Mouse (Mus musculus): ENCODE data around the gene Pde8b. TPM values are rescaled to one million over a fixed set of nuclear protein-coding genes. Genes with fewer than 3 reads are reported as not detected.

The Pde8b gene
- polyA plus RNA-seq, 1 experiment from 2014 or later: 1.8 TPM

- Histone ChIP-seq H3K36me3 (ENCODE audit: control insufficient read depth, insufficient read depth, low read length) (no peaks in the 10 kb centered on the region), H3K4me3 (ENCODE audit: low read depth, low read length) (no peak overlapping the region), H3K27me3 (ENCODE audit: control insufficient read depth, insufficient read depth, low read length) (no peaks in the 10 kb centered on the region), H3K9ac (ENCODE audit: low read length) (no peak overlapping the region), H3K9me3 (ENCODE audit: control insufficient read depth, low read length) (no peaks in the 10 kb centered on the region), H3K4me2 (ENCODE audit: low read depth, severe bottlenecking) (no peak overlapping the region), H3K27ac (replicated peaks; ENCODE audit: low read depth, low read length) (no peak overlapping the region), H3K4me1 (ENCODE audit: control insufficient read depth, insufficient read depth, low read length) (no peaks in the 10 kb centered on the region)
- DNase-seq (ENCODE audit: low spot score) (no peak), ATAC-seq (ENCODE audit: insufficient number of reproducible peaks, low FRiP score, low TSS enrichment, low read depth) (no peak)
- 90% methylated on average over 4 of the region's 4 CpGs for WGBS
Measured at GRCm38 (mm10) chr13:95120570-95120969, 129.6 kb downstream of the Pde8b start.

DNA sequence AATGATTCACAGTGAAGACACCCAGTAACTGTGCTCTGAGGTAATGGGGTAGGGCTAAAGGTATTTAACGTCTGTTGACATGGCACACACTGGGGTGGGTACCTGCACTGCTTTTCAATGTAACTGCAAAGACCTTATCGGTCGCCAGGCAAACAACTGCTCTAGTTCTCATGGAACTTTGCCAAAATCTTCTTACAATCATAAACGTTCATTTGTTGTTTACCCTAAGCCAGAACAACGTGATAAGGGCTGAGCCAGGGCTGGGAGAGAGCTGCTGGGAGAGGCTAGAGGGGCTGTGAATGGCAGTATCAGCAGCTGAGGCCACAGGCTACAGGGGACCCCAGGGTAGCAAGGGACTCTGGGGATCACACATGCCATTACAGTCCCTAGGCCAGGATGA is 136.4 kb downstream of the Pde8b start:
- no peak for ATAC-seq (ENCODE audit: insufficient number of reproducible peaks, low FRiP score, low TSS enrichment, low read depth)
- no peaks in the 10 kb centered on the region for H3K27me3 ChIP-seq (ENCODE audit: control insufficient read depth, insufficient read depth, low read length)
- H3K27ac ChIP-seq (replicated peaks; ENCODE audit: low read depth, low read length): no peak overlapping the region
- 76% methylated on average over 5 of the region's 5 CpGs for WGBS
- no peaks in the 10 kb centered on the region for H3K4me1 ChIP-seq (ENCODE audit: control insufficient read depth, insufficient read depth, low read length)
- H3K36me3 ChIP-seq (ENCODE audit: control insufficient read depth, insufficient read depth, low read length): no peaks in the 10 kb centered on the region
- no peak overlapping the region for H3K9ac ChIP-seq (ENCODE audit: low read length)
- no peak overlapping the region for H3K4me3 ChIP-seq (ENCODE audit: low read depth, low read length)
- H3K4me2 ChIP-seq (ENCODE audit: low read depth, severe bottlenecking): no peak overlapping the region
- no peak for DNase-seq (ENCODE audit: low spot score)
- H3K9me3 ChIP-seq (ENCODE audit: control insufficient read depth, low read length): no peaks in the 10 kb centered on the region

GRCm38 (mm10) chr13:95109555-95109954 is 140.6 kb downstream of the Pde8b start:
- H3K27ac ChIP-seq (replicated peaks; ENCODE audit: low read depth, low read length): no peak overlapping the region
- no peaks in the 10 kb centered on the region for H3K27me3 ChIP-seq (ENCODE audit: control insufficient read depth, insufficient read depth, low read length)
- DNase-seq (ENCODE audit: low spot score) (no peak), ATAC-seq (ENCODE audit: insufficient number of reproducible peaks, low FRiP score, low TSS enrichment, low read depth) (no peak)
- H3K9ac ChIP-seq (ENCODE audit: low read length): no peak overlapping the region
- 55% methylated on average over 3 of the region's 3 CpGs for WGBS
- H3K4me3 ChIP-seq (ENCODE audit: low read depth, low read length): no peak overlapping the region
- H3K4me1 ChIP-seq (ENCODE audit: control insufficient read depth, insufficient read depth, low read length): no peaks in the 10 kb centered on the region
- H3K36me3 ChIP-seq (ENCODE audit: control insufficient read depth, insufficient read depth, low read length): no peaks in the 10 kb centered on the region
- H3K4me2 ChIP-seq (ENCODE audit: low read depth, severe bottlenecking): no peak overlapping the region
- H3K9me3 ChIP-seq (ENCODE audit: control insufficient read depth, low read length): no peaks in the 10 kb centered on the region

- no peak overlapping the region for H3K4me2 ChIP-seq (ENCODE audit: low read depth, severe bottlenecking)
- no peak for DNase-seq (ENCODE audit: low spot score)
- no peak overlapping the region for H3K4me3 ChIP-seq (ENCODE audit: low read depth, low read length)
- no peak overlapping the region for H3K27ac ChIP-seq (replicated peaks; ENCODE audit: low read depth, low read length)
- H3K27me3 ChIP-seq (ENCODE audit: control insufficient read depth, insufficient read depth, low read length): no peaks in the 10 kb centered on the region
- H3K9me3 ChIP-seq (ENCODE audit: control insufficient read depth, low read length): no peaks in the 10 kb centered on the region
- no peak overlapping the region for H3K9ac ChIP-seq (ENCODE audit: low read length)
- ATAC-seq (ENCODE audit: insufficient number of reproducible peaks, low FRiP score, low TSS enrichment, low read depth): no peak
- no peaks in the 10 kb centered on the region for H3K36me3 ChIP-seq (ENCODE audit: control insufficient read depth, insufficient read depth, low read length)
- WGBS: 62% methylated on average over 7 of the region's 7 CpGs
- no peaks in the 10 kb centered on the region for H3K4me1 ChIP-seq (ENCODE audit: control insufficient read depth, insufficient read depth, low read length)
Measured at GRCm38 (mm10) chr13:95108035-95108434, 142.1 kb downstream of the Pde8b start.

- H3K9me3 ChIP-seq (ENCODE audit: control insufficient read depth, low read length): no peaks in the 10 kb centered on the region
- no peaks in the 10 kb centered on the region for H3K36me3 ChIP-seq (ENCODE audit: control insufficient read depth, insufficient read depth, low read length)
- no peak overlapping the region for H3K27ac ChIP-seq (replicated peaks; ENCODE audit: low read depth, low read length)
- H3K9ac ChIP-seq (ENCODE audit: low read length): no peak overlapping the region
- H3K4me3 ChIP-seq (ENCODE audit: low read depth, low read length): no peak overlapping the region
- H3K27me3 ChIP-seq (ENCODE audit: control insufficient read depth, insufficient read depth, low read length): no peaks in the 10 kb centered on the region
- 90% methylated on average over 4 of the region's 4 CpGs for WGBS
- H3K4me1 ChIP-seq (ENCODE audit: control insufficient read depth, insufficient read depth, low read length): no peaks in the 10 kb centered on the region
- H3K4me2 ChIP-seq (ENCODE audit: low read depth, severe bottlenecking): no peak overlapping the region
- ATAC-seq (ENCODE audit: insufficient number of reproducible peaks, low FRiP score, low TSS enrichment, low read depth) (no peak), DNase-seq (ENCODE audit: low spot score) (no peak)
Measured at GRCm38 (mm10) chr13:95104865-95105264, 145.3 kb downstream of the Pde8b start.

GRCm38 (mm10) chr13:95102985-95103590 is 147.0 kb downstream of the Pde8b start:
- DNase-seq (ENCODE audit: low spot score): no peak
- Histone ChIP-seq H3K4me3 (ENCODE audit: low read depth, low read length) (no peak overlapping the region), H3K4me1 (ENCODE audit: control insufficient read depth, insufficient read depth, low read length) (0 out of 2 replicates have a peak, but pooled peaks cover 2% of the 10 kb centered on the region), H3K36me3 (ENCODE audit: control insufficient read depth, insufficient read depth, low read length) (no peaks in the 10 kb centered on the region), H3K27me3 (ENCODE audit: control insufficient read depth, insufficient read depth, low read length) (no peaks in the 10 kb centered on the region), H3K4me2 (ENCODE audit: low read depth, severe bottlenecking) (no peak overlapping the region), H3K9ac (ENCODE audit: low read length) (no peak overlapping the region), H3K9me3 (ENCODE audit: control insufficient read depth, low read length) (no peaks in the 10 kb centered on the region), H3K27ac (replicated peaks; ENCODE audit: low read depth, low read length) (no peak overlapping the region)
- WGBS: 71% methylated on average over 4 of the region's 4 CpGs
- ATAC-seq (ENCODE audit: insufficient number of reproducible peaks, low FRiP score, low TSS enrichment, low read depth): no peak

- Histone ChIP-seq H3K27ac (replicated peaks; ENCODE audit: low read depth, low read length) (no peak overlapping the region), H3K9me3 (ENCODE audit: control insufficient read depth, low read length) (no peaks in the 10 kb centered on the region), H3K4me2 (ENCODE audit: low read depth, severe bottlenecking) (no peak overlapping the region), H3K36me3 (ENCODE audit: control insufficient read depth, insufficient read depth, low read length) (no peaks in the 10 kb centered on the region), H3K4me1 (ENCODE audit: control insufficient read depth, insufficient read depth, low read length) (0 out of 2 replicates have a peak, but pooled peaks cover 2% of the 10 kb centered on the region), H3K27me3 (ENCODE audit: control insufficient read depth, insufficient read depth, low read length) (no peaks in the 10 kb centered on the region), H3K4me3 (ENCODE audit: low read depth, low read length) (no peak overlapping the region), H3K9ac (ENCODE audit: low read length) (no peak overlapping the region)
- 88% methylated on average over 8 of the region's 8 CpGs for WGBS
- no peak for ATAC-seq (ENCODE audit: insufficient number of reproducible peaks, low FRiP score, low TSS enrichment, low read depth)
- no peak for DNase-seq (ENCODE audit: low spot score)
Measured at GRCm38 (mm10) chr13:95101315-95101714, 148.8 kb downstream of the Pde8b start.

DNA sequence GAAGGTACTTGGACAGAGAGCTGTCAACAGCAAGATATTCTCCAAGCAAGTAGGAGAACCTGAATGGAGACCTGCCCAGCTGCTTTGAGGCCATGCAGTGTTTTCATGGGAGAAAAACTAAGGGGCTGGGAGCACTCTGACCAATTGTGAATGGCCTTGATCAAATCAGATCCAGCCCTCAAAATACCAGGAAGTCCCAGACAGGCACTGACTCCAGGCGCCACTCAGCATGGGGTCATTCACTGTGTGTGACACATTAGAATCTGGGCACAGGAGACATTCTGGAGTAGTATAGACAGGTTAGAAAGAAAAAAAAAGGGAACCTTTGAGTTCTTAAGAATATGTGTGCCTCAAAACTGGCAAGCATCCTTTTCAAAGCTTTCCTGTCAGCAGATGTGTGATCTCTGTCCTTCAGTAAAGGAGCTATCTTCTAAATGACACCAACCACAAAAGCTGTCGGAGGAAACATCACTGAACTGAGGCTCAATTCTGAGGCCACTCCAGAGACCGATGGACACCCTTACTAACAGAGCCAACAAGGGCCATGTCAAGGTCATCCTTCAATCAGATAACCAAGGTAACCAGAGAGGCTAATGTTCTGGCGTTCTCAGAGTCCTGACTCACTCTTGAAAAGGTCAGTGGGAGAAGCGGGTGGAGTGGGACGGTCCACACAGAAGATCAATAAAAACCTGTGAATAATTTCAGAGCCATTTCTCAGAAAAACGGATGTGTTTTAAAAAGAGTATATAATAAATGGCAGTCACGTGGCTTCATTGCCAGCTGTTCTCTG is 151.0 kb downstream of the Pde8b start:
- no peak overlapping the region for H3K9ac ChIP-seq (ENCODE audit: low read length)
- H3K27me3 ChIP-seq (ENCODE audit: control insufficient read depth, insufficient read depth, low read length): no peaks in the 10 kb centered on the region
- H3K4me3 ChIP-seq (ENCODE audit: low read depth, low read length): no peak overlapping the region
- 74% methylated on average over 8 of the region's 8 CpGs for WGBS
- no peak overlapping the region for H3K4me2 ChIP-seq (ENCODE audit: low read depth, severe bottlenecking)
- no peak for DNase-seq (ENCODE audit: low spot score)
- no peaks in the 10 kb centered on the region for H3K36me3 ChIP-seq (ENCODE audit: control insufficient read depth, insufficient read depth, low read length)
- no peak for ATAC-seq (ENCODE audit: insufficient number of reproducible peaks, low FRiP score, low TSS enrichment, low read depth)
- H3K9me3 ChIP-seq (ENCODE audit: control insufficient read depth, low read length): no peaks in the 10 kb centered on the region
- H3K4me1 ChIP-seq (ENCODE audit: control insufficient read depth, insufficient read depth, low read length): 0 out of 2 replicates have a peak, but pooled peaks cover 2% of the 10 kb centered on the region
- H3K27ac ChIP-seq (replicated peaks; ENCODE audit: low read depth, low read length): no peak overlapping the region

Data from limb, embryonic 11.5 days (tissue).